Mouse (Mus musculus) erythroblast, adult 5-6 weeks (primary cell): ENCODE data around the gene Raph1. TPM values are rescaled to one million over a fixed set of nuclear protein-coding genes. Genes with fewer than 3 reads are reported as not detected.

Experiments used
- ATAC-seq: replicated peaks from 2 replicates; pipeline ENCODE4 v1.8.0; 2016; ENCODE audit warnings: moderate number of reproducible peaks, mild to moderate bottlenecking, moderate TSS enrichment, inconsistent platforms; ENCODE audit not compliant: poor library complexity, low FRiP score, severe bottlenecking
- total RNA-seq, 2 experiments: library from RNA; stranded (forward) in 1 of 2; stranded (reverse) in 1 of 2; fragments of 150-400 nt in 1 of 2; fragments of 200-764, 138-1000 nt in 1 of 2; gene quantifications; 2 replicates each; pipeline versions ENCODE4 v1.2.3 to v1.2.4; 2015 to 2017; ENCODE audit warnings: low replicate concordance in 2 of 2

Gene Raph1
- total RNA-seq (2015; ENCODE audit: low replicate concordance) = 9.4 and 16.7 TPM in 2 replicates
- 1.3 and 2.6 TPM in 2 replicates for total RNA-seq (2017; ENCODE audit: low replicate concordance)

GRCm38 (mm10) chr1:60566631-60567311, at the start of gene Raph1:
Gene Raph1 (minus strand): TSS chr1:60567104.
- no peak for ATAC-seq

DNA sequence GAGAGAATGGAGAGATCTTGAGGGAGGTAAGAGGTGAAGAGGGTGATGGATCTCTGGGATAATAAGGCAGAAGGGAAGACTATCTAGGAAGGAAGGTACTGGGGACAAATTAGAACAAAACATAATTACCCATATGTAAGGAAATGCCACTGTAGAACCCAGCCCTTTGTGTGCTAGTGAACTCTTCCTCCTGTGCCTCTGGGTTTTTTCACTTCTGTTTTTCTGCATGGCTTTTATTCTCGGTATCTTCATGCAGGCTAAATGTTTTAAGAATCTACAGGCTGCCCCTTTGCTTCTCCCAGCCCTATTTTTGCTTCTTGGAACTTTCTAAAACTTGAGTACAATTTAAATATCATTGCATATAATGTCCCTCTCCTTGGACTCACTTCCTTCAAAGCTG, 48.8 kb upstream of the Raph1 start:
- ATAC-seq = no peak

- no peak for ATAC-seq
These were observed 48.0 kb upstream of the Raph1 start for GRCm38 (mm10) chr1:60614902-60615301.

GRCm38 (mm10) chr1:60611968-60612367, 45.1 kb upstream of the Raph1 start:
- no peak for ATAC-seq

DNA sequence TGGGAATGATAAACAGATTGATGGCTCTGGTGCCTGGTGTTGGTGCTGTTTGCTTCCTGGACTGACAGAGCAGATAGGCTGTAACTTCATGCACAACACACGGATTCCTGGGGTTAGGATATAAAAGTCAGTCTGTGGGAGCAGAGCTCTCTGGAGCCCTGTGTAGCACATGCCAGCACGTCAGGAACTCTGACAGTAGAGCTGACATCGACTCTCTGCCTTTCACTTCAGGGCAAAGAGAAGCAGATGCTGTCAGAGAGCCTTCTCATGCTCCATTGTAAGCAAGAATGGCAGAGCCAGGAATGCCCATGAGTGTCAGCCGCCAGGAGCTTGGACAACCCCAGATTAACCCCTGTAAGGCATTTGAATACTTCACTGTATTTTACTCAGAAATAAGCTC, 43.7 kb upstream of the Raph1 start:
- no peak for ATAC-seq

- no peak for ATAC-seq
These were observed 42.3 kb upstream of the Raph1 start for GRCm38 (mm10) chr1:60609011-60609775.

DNA sequence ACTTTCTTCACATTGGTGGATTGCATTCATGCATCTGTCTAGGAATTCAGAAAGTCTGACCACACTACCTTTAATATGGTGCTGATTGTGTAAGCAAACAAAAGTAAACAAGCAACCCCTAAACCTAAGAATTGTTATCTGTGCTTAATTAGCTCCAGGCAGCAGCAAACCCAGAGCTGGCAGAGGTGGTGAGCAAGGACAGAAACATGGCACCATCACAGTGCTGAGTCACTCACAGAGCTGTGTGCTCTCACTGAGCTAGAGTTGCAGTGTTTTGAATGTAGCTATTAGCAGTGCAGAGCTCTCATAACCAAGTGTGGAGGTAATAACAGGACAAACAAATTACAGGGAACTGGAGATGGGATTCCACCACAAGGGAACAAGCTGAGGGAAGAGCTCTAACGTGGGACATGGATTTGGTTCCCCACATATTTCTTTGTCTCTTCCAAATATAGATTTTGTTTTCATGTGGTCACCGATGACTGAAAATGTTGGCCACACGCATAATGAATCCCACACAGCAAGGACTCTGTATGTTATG, 37.6 kb upstream of the Raph1 start:
- no peak for ATAC-seq

GRCm38 (mm10) chr1:60600682-60601081, 33.8 kb upstream of the Raph1 start:
- ATAC-seq = no peak

GRCm38 (mm10) chr1:60599926-60600325, 33.0 kb upstream of the Raph1 start:
- ATAC-seq = no peak

DNA sequence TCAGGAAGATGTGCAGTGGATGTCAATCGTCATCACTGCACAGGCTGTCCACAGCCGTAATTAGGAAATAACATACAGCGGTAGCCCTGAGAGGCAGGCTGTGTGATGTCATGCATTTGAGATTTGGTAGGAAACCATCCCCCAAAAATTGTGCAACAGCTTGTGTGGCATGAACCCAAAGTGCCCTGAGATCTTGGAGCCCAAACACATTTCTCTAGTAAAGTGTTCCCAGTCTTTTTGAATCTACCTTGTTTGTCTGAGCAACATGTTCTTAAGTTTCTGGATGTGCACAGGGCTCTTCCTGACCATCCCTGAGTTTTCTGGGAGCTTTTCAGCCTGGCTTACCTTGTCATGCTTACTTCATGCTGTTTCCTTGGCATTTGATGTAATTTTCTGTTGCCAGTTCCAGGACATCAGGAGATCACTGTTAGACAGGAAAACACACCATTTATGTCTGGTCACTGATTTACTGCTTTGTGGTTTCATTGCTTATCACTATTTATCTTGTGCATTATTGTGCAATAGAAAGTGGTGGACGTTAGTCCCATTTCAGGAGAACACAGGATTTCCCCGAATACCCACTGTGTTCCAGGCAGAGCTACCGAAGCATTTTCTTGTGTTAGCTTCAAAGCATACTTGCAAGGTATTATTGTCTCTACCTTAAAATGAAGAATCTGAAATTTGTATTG, 32.3 kb upstream of the Raph1 start:
- no peak for ATAC-seq

DNA sequence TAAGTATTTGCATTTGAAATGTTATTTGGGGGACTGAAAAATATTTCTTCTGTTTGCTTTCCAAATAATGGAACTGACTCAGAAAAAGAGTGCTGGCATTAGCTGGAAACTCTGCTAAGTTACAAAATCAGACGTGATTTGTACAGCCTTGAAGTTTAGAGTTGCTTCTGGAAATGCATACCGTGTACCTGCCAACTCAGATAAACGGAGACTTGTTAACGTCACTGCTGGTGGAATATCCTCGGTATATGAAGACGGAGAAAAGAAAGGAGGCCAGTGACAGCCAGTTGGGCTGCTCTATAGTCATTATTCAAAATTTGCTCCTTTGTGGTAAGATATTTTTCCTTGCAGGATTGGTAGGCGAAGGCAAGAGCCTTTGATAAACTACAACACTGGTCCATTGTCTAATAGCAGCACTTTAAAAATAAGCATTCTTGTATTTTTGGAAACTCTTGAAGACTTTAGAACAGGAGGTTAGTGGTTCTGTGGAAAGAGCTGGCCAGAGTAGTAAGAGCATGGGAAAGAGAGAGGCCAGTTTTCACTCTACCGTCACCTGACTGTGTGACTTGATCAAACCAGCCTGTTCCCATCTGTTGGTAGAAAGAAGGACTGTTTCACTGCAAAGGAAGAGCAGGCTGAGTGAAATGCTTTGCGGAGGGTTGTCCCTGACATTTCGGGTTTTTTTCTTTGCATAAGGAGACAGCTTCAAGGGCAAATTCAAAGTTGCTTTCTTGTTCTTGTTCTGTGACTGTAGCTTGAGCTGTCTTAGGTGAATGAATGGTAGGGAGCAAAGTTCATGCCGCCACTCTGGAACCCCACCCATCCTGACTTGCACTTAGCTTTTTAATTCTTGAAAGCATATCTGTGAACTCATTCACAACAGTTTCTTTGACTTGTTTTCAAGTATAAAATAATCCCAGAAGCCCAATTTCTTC, 29.7 kb upstream of the Raph1 start:
- no peak for ATAC-seq

DNA sequence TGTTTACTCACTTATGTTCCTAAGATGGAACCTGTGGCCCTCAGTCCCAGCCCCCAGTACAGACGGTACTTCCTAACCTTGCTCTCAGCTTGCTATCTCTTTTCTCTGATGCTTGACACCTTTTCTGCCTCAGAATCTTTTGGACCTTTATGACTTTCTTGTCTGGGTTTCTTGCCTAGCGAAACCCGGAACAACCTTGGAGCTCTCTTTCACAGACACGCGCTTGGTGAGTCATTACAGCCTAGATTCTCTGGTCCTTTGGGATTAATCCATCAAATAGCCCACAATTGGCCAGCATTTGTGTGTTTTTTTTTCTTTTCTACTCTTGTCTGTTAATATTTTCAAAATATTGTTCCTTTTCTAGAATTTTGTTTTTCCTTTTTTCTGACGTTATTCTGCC, 26.2 kb upstream of the Raph1 start:
- no peak for ATAC-seq

GRCm38 (mm10) chr1:60588887-60589629, 22.2 kb upstream of the Raph1 start:
- ATAC-seq = no peak

GRCm38 (mm10) chr1:60580990-60581389, 14.1 kb upstream of the Raph1 start:
- ATAC-seq = no peak

DNA sequence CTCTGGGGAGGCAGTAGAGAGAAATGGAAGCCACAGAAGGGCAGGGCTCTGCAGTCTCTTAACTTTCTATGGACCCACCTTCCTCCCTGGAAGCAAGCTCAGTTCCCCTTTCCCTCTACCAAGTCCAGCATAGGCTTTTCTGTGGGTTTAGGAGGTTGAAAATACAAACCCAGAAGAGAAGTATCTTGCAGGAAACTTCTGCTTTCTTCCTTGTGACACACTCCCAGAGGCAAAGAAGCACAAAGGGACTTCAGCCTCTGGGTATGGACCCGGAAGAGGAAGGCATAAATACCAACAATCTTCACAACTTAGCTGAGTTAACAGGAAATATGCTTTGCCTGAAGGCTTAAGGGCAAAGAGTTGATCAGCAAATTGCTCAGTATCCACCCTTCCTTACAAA, 13.0 kb upstream of the Raph1 start:
- ATAC-seq = no peak

- ATAC-seq = no peak
These were observed 5.8 kb upstream of the Raph1 start for GRCm38 (mm10) chr1:60572699-60573098.

DNA sequence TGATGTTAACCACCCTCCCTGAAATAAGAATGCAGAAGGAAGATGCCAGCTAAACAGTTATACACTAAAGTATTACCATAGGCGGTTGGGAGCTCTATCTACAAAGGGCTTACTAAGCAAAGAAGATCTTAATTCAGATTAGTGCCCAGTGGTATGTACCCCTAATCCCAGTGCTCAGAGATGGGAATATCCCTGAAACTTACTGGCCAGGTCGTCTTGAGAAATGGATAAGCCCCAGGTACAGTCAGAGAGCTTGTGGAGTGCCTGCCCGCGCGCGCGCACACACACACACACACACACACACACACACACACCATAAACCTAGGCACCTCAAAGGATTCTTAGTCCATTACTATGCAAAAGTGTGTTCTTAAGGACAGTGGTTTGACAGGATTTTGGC, 2.8 kb upstream of the Raph1 start:
- no peak for ATAC-seq

DNA sequence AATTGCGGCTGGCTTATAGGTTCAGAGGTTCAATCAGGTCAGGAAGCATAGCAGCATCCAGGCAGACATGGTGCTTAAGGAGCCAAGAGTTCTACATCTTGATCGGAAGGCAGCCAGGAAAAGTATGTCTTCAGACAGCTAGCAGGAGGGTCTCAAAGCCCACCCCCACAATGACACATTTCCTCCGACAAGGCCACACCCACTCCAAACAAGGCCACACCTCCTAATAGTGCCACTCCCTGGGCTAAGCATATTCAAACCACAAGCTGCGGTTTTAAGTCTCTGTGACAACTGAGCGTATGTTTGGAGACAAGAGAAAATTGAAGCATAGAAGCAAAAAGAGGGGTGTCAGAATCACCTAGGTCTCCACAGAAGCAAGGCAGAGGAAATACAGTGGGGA, 2.3 kb upstream of the Raph1 start:
- ATAC-seq = no peak

- no peak for ATAC-seq
These were observed 417 bp upstream of the Raph1 start for GRCm38 (mm10) chr1:60567321-60567720.
